Mouse (Mus musculus) G1E (cell line): Measurements from ENCODE around the gene 1700001J03Rik.

Experiments used
- CTCF ChIP-seq: IDR thresholded peaks from 2 replicates; pipeline ENCODE4 v1.5.1; 2012; ENCODE audit warnings: low read depth, low read length, inconsistent platforms, mixed read lengths
- POLR2AphosphoS5 ChIP-seq: IDR thresholded peaks from 2 replicates; pipeline ENCODE4 v1.6.1; 2012; ENCODE audit warnings: low read depth, low read length, inconsistent platforms; ENCODE audit not compliant: insufficient replicate concordance

DNA sequence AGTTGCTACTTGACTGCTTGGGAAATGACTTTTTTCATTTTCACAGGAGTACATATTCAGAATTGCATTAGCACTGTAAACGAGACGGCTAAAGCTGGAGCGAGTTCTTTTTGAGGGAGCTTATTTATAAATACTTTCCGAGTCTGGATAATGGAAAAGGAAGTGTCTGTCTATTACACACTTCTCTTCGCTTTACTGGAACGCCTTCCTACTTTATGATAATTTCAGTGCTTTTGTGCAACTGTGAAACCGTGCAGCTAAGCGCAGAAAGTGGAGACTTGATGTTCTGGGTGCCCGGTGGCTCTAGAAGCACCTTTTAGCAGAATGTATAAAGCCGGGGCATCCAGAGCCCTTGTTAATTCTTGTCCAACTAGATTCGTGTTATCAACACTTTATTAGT is 47.7 kb upstream of the 1700001J03Rik start:
- TF ChIP-seq CTCF: no peak
- TF ChIP-seq POLR2AphosphoS5: no peak
